Mouse (Mus musculus): ENCODE measurements at regions not wholly inside any gene's neighbourhood (a gene's known extent, or its start where the extent isn't known, plus 50 kb on each side); places are given as distances from the start of the nearest gene placed in this dataset.

DNA sequence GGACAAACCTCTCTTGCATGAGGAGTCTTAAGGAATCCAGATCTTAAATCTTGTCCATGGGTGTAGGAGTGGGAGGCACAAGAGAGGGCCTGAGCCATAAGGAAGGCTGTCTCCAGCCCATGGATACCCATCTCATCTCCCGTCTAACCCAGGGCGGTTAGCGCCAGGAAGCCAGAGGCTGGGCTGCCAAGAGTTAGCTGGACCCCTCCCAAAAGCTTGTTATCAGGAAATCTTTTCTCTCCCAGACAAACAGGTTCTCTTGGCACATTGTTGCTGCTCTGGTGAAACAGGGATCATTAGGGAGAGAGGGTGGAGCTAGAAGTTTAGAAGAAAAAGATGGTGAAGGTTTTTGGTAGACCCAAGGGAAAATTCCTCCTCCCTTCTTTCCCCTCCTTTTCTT is 87.0 kb upstream of the Atp6ap2 start:
- DNase-seq (ENCODE audit: low spot score, missing footprints) = no peak
- ATAC-seq (ENCODE audit: low FRiP score) = no peak
- no peaks in the 10 kb centered on the region for H3K27me3 ChIP-seq (ENCODE audit: control insufficient read depth, insufficient read depth, low read length)
- H3K36me3 ChIP-seq (ENCODE audit: control insufficient read depth, insufficient read depth, low read length) = no peaks in the 10 kb centered on the region
- no peak overlapping the region for H3K4me2 ChIP-seq
- WGBS = 82% methylated on average over 3 of the region's 3 CpGs
- H3K9ac ChIP-seq (ENCODE audit: low read length) = no peak overlapping the region
- H3K4me3 ChIP-seq (ENCODE audit: low read depth, low read length) = no peak overlapping the region
- H3K9me3 ChIP-seq (ENCODE audit: control insufficient read depth, low read length) = no peaks in the 10 kb centered on the region
- 0 out of 2 replicates have a peak, but pooled peaks cover 2% of the 10 kb centered on the region for H3K4me1 ChIP-seq (ENCODE audit: control insufficient read depth, insufficient read depth, low read length)
- H3K27ac ChIP-seq (ENCODE audit: low read depth, low read length) = no peak overlapping the region

DNA sequence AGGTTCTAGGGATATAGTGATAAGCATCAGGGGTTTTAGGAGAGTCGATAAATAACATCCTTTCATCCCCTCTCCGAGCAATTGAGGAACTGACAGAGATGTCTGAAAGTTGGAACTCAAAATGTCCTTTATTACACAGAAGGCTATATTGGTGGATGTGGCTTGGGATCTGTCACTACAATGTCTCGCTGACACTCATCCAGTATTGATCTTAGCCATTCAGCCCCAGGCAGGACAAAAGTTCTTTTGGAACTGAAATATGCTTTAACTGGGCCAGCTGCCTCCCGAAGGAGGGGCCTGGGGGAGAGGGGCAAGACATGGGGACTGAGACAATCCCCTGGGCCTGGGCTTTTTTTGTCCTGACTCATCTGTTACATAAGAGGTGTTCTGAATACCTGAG is 85.2 kb upstream of the Atp6ap2 start:
- Histone ChIP-seq H3K36me3 (ENCODE audit: control insufficient read depth, insufficient read depth, low read length) (no peaks in the 10 kb centered on the region), H3K4me3 (ENCODE audit: low read depth, low read length) (no peak overlapping the region), H3K9ac (ENCODE audit: low read length) (no peak overlapping the region), H3K4me1 (ENCODE audit: control insufficient read depth, insufficient read depth, low read length) (0 out of 2 replicates have a peak, but pooled peaks cover 2% of the 10 kb centered on the region), H3K27me3 (ENCODE audit: control insufficient read depth, insufficient read depth, low read length) (no peaks in the 10 kb centered on the region), H3K27ac (ENCODE audit: low read depth, low read length) (no peak overlapping the region), H3K9me3 (ENCODE audit: control insufficient read depth, low read length) (no peaks in the 10 kb centered on the region), H3K4me2 (no peak overlapping the region)
- ATAC-seq (ENCODE audit: low FRiP score) (0 out of 2 replicates have a peak, but pooled peaks have one; percentile 27), DNase-seq (ENCODE audit: low spot score, missing footprints) (peak; percentile 82)
- WGBS = 60% methylated on average over 4 of the region's 4 CpGs

DNA sequence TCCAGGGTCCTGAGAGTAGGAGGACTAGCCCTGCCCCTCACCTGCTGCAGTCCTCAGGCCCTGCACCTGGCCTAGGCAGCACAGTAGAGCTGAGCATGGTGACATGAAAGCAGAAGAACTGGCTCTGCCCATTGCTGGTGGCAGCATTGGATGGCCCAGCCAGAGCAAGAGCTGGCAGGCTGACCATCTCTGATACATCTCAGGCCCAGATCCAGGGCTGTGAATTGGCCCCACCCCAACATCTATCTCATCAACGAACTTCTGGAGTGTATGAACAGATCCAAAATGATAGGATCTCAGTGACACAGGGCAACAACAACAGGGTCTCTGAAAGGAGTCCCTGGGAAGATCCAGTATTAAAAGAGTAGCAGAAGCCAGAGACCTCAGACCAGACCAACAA is 84.0 kb upstream of the Atp6ap2 start:
- H3K9ac ChIP-seq (ENCODE audit: low read length) = no peak overlapping the region

DNA sequence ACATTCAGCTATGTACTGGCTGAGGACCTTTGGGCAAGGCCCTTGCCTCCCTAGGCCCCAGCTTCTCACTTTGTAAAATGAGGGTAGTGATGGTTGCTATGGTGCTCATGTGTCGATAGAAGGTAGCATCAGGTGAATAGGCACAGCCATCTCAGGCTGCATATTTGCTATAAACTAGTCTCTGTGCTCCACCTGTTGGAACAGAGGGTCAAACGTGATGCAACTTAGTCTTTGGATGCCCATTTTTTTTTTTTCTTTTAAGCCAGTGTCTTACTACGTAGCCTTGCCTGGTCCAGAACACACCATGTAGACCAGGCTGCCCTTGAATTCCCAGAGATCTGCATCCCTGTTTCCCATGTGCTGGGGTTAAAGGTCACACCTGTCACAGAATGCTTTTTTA is 76.5 kb upstream of the Atp6ap2 start:
- ATAC-seq (ENCODE audit: low FRiP score) = no peak

More for the DNA sequence above, 84.0 kb upstream of the Atp6ap2 start:
- ATAC-seq (ENCODE audit: low FRiP score) = no peak
- no peaks in the 10 kb centered on the region for H3K27me3 ChIP-seq (ENCODE audit: control insufficient read depth, insufficient read depth, low read length)
- no peak overlapping the region for H3K27ac ChIP-seq (ENCODE audit: low read depth, low read length)
- H3K4me3 ChIP-seq (ENCODE audit: low read depth, low read length) = no peak overlapping the region
- 0 out of 2 replicates have a peak, but pooled peaks cover 2% of the 10 kb centered on the region for H3K4me1 ChIP-seq (ENCODE audit: control insufficient read depth, insufficient read depth, low read length)
- no peaks in the 10 kb centered on the region for H3K36me3 ChIP-seq (ENCODE audit: control insufficient read depth, insufficient read depth, low read length)
- H3K9me3 ChIP-seq (ENCODE audit: control insufficient read depth, low read length) = no peaks in the 10 kb centered on the region
- no peak overlapping the region for H3K4me2 ChIP-seq
- WGBS = 81% methylated on average over 1 of the region's 1 CpGs
- no peak for DNase-seq (ENCODE audit: low spot score, missing footprints)

DNA sequence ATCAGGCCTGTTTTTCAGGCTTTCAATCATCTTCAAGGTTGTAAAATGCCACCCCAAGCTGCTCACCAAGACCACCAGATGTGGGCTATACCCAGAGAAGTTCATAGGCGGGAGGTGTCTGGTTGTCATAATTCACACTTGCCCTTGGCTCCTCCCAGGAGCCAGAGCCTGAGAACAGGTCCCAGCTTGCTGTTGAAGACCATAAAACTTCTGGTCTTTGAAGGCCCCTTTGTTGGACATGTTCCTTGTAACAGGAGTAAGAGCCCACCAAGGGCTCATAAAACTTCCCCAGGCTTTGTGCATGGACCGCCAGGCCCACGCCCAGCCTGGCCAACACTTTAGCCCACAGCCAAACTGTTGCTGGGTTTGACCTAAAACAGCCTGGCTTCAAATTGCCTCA is 62.6 kb upstream of the Atp6ap2 start:
- H3K9ac ChIP-seq (ENCODE audit: low read length) = no peak overlapping the region
- H3K27me3 ChIP-seq (ENCODE audit: control insufficient read depth, insufficient read depth, low read length) = no peaks in the 10 kb centered on the region
- H3K4me2 ChIP-seq = no peak overlapping the region
- WGBS = 84% methylated on average over 3 of the region's 3 CpGs
- no peaks in the 10 kb centered on the region for H3K4me1 ChIP-seq (ENCODE audit: control insufficient read depth, insufficient read depth, low read length)
- no peaks in the 10 kb centered on the region for H3K9me3 ChIP-seq (ENCODE audit: control insufficient read depth, low read length)
- H3K36me3 ChIP-seq (ENCODE audit: control insufficient read depth, insufficient read depth, low read length) = no peaks in the 10 kb centered on the region
- DNase-seq (ENCODE audit: low spot score, missing footprints) = no peak
- no peak overlapping the region for H3K4me3 ChIP-seq (ENCODE audit: low read depth, low read length)
- H3K27ac ChIP-seq (ENCODE audit: low read depth, low read length) = no peak overlapping the region
- ATAC-seq (ENCODE audit: low FRiP score) = no peak

More for the DNA sequence above, 76.5 kb upstream of the Atp6ap2 start:
- H3K9ac ChIP-seq (ENCODE audit: low read length) = no peak overlapping the region
- H3K27me3 ChIP-seq (ENCODE audit: control insufficient read depth, insufficient read depth, low read length) = no peaks in the 10 kb centered on the region; the same call in 1 of the 2 replicates
- no peak overlapping the region for H3K27ac ChIP-seq (ENCODE audit: low read depth, low read length)
- no peaks in the 10 kb centered on the region for H3K9me3 ChIP-seq (ENCODE audit: control insufficient read depth, low read length)
- no peaks in the 10 kb centered on the region for H3K36me3 ChIP-seq (ENCODE audit: control insufficient read depth, insufficient read depth, low read length)
- H3K4me2 ChIP-seq = no peak overlapping the region
- no peaks in the 10 kb centered on the region for H3K4me1 ChIP-seq (ENCODE audit: control insufficient read depth, insufficient read depth, low read length)
- no peak overlapping the region for H3K4me3 ChIP-seq (ENCODE audit: low read depth, low read length)
- 76% methylated on average over 3 of the region's 3 CpGs for WGBS
- no peak for DNase-seq (ENCODE audit: low spot score, missing footprints)

DNA sequence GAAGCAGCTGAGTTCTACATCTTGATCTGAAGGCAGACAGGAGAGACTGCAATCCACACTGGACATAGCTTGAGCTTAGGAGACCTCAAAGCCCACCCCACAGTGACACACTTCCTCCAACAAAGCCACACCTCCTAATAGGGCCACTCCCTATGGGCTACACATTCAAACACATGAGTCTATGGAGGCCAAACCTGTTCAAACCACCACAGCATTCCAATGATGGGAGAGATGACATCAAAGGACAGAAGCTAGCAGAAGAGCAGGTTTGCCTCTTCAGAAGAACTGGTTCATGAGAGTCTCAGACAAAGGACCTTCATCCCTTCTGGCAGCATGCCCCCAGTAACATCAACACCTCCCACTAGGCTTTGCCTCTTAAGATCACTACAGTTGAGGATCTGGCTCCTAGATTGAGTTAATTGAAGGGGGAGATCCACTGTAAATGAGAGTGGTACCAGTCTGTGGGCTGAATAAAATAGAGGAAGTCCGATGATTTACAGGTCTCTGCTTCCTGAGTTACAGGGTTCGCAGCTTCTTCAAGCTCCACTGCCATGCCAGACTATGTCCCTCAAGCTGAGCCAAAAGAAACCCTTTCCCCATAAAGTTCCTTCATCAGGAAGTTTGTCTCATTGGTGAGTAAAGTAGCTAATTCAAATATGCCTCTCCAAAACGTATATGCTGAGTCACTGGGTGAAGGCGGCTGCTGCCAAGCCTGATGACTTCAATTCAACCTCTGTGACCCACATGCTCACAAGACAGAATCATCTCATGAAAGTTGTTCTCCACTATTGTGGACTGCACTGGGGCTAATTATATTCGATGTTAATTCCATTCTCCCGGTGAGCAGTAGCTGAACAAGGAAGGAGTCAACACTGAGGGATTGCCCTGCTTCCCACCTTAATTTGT is 56.9 kb upstream of the Atp6ap2 start:
- Histone ChIP-seq H3K27me3 (ENCODE audit: control insufficient read depth, insufficient read depth, low read length) (no peaks in the 10 kb centered on the region), H3K4me1 (ENCODE audit: control insufficient read depth, insufficient read depth, low read length) (no peaks in the 10 kb centered on the region), H3K9me3 (ENCODE audit: control insufficient read depth, low read length) (no peaks in the 10 kb centered on the region), H3K4me2 (no peak overlapping the region), H3K27ac (ENCODE audit: low read depth, low read length) (no peak overlapping the region), H3K9ac (ENCODE audit: low read length) (no peak overlapping the region), H3K4me3 (ENCODE audit: low read depth, low read length) (no peak overlapping the region), H3K36me3 (ENCODE audit: control insufficient read depth, insufficient read depth, low read length) (no peaks in the 10 kb centered on the region)
- ATAC-seq (ENCODE audit: low FRiP score) = no peak
- 72% methylated on average over 6 of the region's 6 CpGs for WGBS
- DNase-seq (ENCODE audit: low spot score, missing footprints) = no peak
